Mouse (Mus musculus): ENCODE results near the gene Tango6.

DNA sequence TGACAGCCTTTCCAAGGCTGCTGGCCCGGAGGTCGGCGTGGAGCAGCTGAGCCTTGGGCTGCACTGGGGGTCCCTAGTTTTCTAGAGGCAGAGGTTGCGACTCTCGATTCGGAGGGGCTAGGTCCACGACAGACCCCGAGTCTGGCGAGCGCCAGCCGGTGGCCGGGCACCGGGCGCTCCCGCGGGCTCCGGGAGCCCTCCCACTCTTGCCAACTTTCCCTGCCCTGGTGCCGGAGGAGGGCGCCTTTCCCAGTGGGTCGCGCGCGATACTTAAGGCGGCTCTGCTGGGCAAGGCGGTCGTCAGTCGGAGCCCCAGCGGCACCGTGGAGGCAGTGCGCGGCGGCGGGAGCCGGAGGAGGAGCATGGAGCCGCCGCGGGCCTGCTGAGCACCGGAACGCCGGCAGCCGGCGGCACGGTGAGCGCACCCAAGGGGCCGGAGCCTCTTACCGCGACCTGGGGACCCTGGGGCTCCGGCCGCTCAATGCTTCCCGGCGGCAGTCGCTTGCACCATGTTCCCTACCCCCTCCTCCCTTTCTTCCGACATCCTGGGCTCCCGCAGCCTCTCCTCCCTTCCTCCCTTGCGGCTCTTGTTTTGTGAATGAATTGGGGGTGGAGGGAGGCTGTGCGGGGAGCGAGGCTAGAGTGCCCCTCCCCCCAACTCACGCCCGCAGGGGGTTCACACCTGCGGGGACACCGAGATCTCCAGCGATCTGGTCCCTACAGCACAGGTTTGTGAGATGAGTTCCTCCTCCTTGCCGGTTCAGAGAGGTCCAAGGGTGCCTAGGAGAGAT lies 187.9 kb downstream of the Tango6 start:
- TF ChIP-seq CTCF (IDR thresholded peaks at IDR 0.05; ENCODE audit: extremely low read depth, insufficient read length, insufficient replicate concordance, low read depth, low read length): no peak
- no peak for TF ChIP-seq POLR2A (IDR thresholded peaks at IDR 0.05; ENCODE audit: low read depth, low read length)
